Mouse (Mus musculus): Measurements from ENCODE around the gene Unc5cl. TPM values are rescaled to one million over a fixed set of nuclear protein-coding genes. Genes with fewer than 3 reads are reported as not detected.

The Unc5cl gene
- polyA plus RNA-seq, 1 experiment from 2014 or later: 0.23 TPM

DNA sequence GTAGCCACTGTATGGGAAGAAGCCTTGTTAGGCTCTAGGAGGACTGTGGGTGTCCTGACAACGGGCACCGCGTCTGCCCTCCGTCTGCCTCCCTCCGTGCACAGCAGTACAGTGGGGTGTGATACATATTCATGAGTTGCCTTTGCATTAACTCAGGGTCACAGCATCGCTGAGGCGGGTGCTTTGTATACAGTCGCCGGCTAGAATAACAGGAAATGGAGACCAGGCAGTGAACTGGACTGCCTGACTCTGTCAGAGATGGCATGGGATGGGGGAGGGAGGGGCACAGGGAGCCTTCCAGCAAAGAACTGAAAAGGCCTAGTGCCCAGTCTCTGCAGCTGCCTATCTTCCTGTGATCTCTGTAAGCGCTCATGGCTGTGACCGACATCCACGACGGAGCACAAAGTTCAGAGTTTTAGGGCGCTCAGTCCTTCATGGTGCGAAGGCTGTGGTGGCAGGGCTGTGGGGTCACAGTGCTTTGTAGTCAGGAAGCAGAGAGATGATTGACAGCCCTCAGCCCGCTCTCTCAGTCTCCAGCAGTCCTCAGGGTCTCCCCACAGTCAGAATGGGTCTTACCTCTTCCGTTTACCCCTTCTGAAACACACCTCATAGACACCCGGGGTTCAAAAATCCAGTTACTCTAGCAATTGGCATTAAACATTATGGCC is 58.0 kb downstream of the Unc5cl start:
- no peaks in the 10 kb centered on the region for H3K27me3 ChIP-seq (replicated peaks)
- H3K36me3 ChIP-seq: no peaks in the 10 kb centered on the region
- peaks cover 6% of the 10 kb centered on the region; the same call in 1 of the 2 replicates for H3K4me1 ChIP-seq
- WGBS: 41% methylated on average over 18 of the region's 18 CpGs
- no peak overlapping the region for H3K9ac ChIP-seq
- no peak overlapping the region for H3K4me3 ChIP-seq
- no peaks in the 10 kb centered on the region for H3K9me3 ChIP-seq
- H3K4me2 ChIP-seq: no peak overlapping the region
- H3K27ac ChIP-seq (replicated peaks): no peak overlapping the region
- no peak for ATAC-seq (ENCODE audit: extremely low read depth, insufficient number of reproducible peaks, low FRiP score, low TSS enrichment)

GRCm38 (mm10) chr17:48514613-48515012 is 59.9 kb downstream of the Unc5cl start:
- Histone ChIP-seq H3K36me3 (no peaks in the 10 kb centered on the region), H3K27ac (replicated peaks) (no peak overlapping the region), H3K9ac (no peak overlapping the region), H3K4me2 (no peak overlapping the region), H3K4me1 (peaks cover 6% of the 10 kb centered on the region; the same call in 1 of the 2 replicates), H3K4me3 (no peak overlapping the region), H3K27me3 (replicated peaks) (no peaks in the 10 kb centered on the region), H3K9me3 (no peaks in the 10 kb centered on the region)
- ATAC-seq (ENCODE audit: extremely low read depth, insufficient number of reproducible peaks, low FRiP score, low TSS enrichment): no peak
- 46% methylated on average over 4 of the region's 4 CpGs for WGBS

DNA sequence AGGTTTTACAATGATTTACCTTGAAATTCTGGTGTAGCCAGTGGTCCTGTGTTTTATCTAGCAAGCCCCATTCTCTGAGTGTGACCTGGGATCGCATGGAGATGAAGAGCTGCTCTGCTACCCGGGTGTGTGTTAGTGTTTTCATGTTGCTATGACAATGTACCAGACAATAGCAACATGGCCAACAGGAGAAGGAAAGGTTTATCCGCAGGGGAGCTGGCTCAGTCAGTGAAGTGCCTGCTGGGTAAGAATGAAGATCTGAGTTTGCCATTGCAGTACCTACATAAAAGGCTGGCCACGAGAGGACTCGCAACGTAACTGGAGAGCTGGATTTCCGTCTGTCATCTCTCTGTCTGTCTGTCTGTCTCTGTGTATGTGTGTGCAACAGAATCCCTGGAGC is 64.3 kb downstream of the Unc5cl start:
- Histone ChIP-seq H3K36me3 (no peaks in the 10 kb centered on the region), H3K4me3 (no peak overlapping the region), H3K4me2 (no peak overlapping the region), H3K4me1 (no peaks in the 10 kb centered on the region), H3K9ac (no peak overlapping the region), H3K27me3 (replicated peaks) (no peaks in the 10 kb centered on the region), H3K27ac (replicated peaks) (no peak overlapping the region), H3K9me3 (no peaks in the 10 kb centered on the region)
- WGBS: 66% methylated on average over 7 of the region's 7 CpGs
- no peak for ATAC-seq (ENCODE audit: extremely low read depth, insufficient number of reproducible peaks, low FRiP score, low TSS enrichment)

- no peak for ATAC-seq (ENCODE audit: extremely low read depth, insufficient number of reproducible peaks, low FRiP score, low TSS enrichment)
- Histone ChIP-seq H3K4me1 (no peaks in the 10 kb centered on the region), H3K27me3 (replicated peaks) (no peaks in the 10 kb centered on the region), H3K27ac (replicated peaks) (no peak overlapping the region), H3K4me3 (no peak overlapping the region), H3K4me2 (no peak overlapping the region), H3K9ac (no peak overlapping the region), H3K36me3 (no peaks in the 10 kb centered on the region), H3K9me3 (no peaks in the 10 kb centered on the region)
- 89% methylated on average over 3 of the region's 3 CpGs for WGBS
These were observed 65.7 kb downstream of the Unc5cl start for GRCm38 (mm10) chr17:48520352-48520751.

GRCm38 (mm10) chr17:48523056-48523455 is 68.4 kb downstream of the Unc5cl start:
- no peaks in the 10 kb centered on the region for H3K36me3 ChIP-seq
- 91% methylated on average over 2 of the region's 2 CpGs for WGBS

DNA sequence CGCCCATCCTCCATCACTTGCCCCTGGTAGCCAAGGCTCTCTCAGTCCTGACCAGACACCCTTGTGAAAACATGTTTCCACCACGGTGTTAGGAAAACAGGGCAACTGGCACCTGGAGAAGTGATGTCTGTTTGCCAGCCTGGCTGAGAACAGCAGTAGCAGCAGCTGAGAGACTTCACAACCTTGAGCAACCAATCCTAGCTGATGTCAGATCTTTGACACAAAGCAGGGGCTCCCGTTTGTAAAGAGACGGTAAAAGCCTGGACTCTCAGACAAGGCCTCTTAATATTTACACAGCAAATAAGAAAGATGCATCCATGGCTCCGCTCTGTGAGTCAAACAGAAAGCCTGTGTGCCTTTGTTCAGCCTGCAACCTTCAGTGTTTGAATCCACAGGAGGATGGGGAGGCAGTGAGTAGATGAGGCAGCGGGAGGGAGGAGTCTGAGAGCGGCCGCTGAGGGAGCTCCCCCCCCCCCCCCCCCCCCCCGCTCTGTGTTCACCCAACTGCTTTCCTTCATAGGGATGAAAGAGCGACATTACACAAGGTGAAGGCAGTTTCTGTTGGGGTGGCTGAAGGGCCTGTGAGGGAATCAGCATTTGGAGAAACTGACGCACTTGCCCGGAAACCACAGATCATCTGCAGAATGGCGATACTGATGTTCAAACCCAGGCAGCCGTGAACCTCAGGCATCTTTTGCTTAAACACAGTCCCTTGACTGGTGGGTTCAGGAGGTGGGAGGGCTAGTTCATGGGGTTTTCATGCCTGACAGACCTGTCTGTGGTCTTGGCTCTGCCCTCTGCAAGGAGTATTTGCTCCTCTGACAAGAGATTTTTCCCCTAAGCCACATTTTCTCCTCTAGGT is 79.4 kb downstream of the Unc5cl start:
- ATAC-seq (ENCODE audit: extremely low read depth, insufficient number of reproducible peaks, low FRiP score, low TSS enrichment): no peak
- Histone ChIP-seq H3K4me2 (no peak overlapping the region), H3K9me3 (no peaks in the 10 kb centered on the region), H3K27me3 (replicated peaks) (peaks cover 6% of the 10 kb centered on the region; the same call in 1 of the 2 replicates), H3K9ac (no peak overlapping the region), H3K27ac (replicated peaks) (no peak overlapping the region), H3K4me1 (no peaks in the 10 kb centered on the region), H3K4me3 (no peak overlapping the region), H3K36me3 (no peaks in the 10 kb centered on the region)
- 41% methylated on average over 13 of the region's 14 CpGs for WGBS

More at GRCm38 (mm10) chr17:48523056-48523455, 68.4 kb downstream of the Unc5cl start:
- Histone ChIP-seq H3K4me1 (no peaks in the 10 kb centered on the region), H3K9ac (no peak overlapping the region), H3K4me2 (no peak overlapping the region), H3K4me3 (no peak overlapping the region), H3K27ac (replicated peaks) (no peak overlapping the region), H3K27me3 (replicated peaks) (0 out of 2 replicates have a peak, but pooled peaks cover 2% of the 10 kb centered on the region), H3K9me3 (no peaks in the 10 kb centered on the region)
- ATAC-seq (ENCODE audit: extremely low read depth, insufficient number of reproducible peaks, low FRiP score, low TSS enrichment): no peak

DNA sequence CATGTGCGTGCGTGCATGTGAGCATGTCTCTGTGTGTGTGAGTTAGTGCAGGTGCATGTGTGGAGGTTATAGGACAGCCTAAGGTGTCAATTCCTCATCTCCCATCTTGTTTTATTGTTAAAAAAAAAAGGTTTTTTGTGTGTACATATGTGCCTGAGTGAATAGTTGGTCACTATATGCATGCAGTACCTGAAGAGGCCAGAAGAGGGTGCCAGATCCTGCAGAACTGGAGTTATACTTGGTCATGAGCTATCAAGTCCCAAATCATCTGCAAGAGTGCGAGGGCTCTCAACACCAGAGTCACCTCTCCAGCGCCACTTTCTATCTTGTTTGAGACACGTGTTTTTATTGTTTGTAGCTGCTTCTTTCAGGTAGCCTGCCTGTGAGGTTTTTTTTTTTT is 83.6 kb downstream of the Unc5cl start:
- H3K27ac ChIP-seq (replicated peaks): no peak overlapping the region
- H3K9ac ChIP-seq: no peak overlapping the region
- no peak overlapping the region for H3K4me2 ChIP-seq
- no peaks in the 10 kb centered on the region for H3K4me1 ChIP-seq
- H3K36me3 ChIP-seq: no peaks in the 10 kb centered on the region
- H3K4me3 ChIP-seq: no peak overlapping the region
- ATAC-seq (ENCODE audit: extremely low read depth, insufficient number of reproducible peaks, low FRiP score, low TSS enrichment): no peak
- no peaks in the 10 kb centered on the region for H3K9me3 ChIP-seq
- 78% methylated on average over 5 of the region's 5 CpGs for WGBS
- peaks cover 6% of the 10 kb centered on the region; the same call in 1 of the 2 replicates for H3K27me3 ChIP-seq (replicated peaks)

DNA sequence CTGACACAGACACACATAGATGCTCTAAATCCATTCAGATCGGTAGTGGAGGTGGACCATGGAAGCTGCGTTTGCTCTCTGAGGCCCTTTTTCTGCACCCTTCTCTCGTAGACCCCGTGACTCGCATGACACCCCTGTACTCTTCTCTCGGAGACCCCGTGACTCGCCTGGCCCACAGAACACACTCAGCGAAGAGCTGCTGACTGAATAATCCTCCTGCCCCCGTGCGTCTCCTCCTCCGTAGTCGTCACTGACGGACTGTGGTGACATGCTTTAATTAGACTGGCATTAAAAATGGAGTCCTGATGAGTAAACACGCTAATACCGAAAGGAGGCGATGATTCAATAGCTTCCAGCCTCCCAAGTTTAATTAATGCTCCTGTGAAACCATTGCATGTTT is 84.6 kb downstream of the Unc5cl start:
- H3K27me3 ChIP-seq (replicated peaks): peaks cover 6% of the 10 kb centered on the region; the same call in 1 of the 2 replicates
- H3K36me3 ChIP-seq: no peaks in the 10 kb centered on the region
- H3K4me2 ChIP-seq: no peak overlapping the region
- no peak overlapping the region for H3K27ac ChIP-seq (replicated peaks)
- no peaks in the 10 kb centered on the region for H3K4me1 ChIP-seq
- ATAC-seq (ENCODE audit: extremely low read depth, insufficient number of reproducible peaks, low FRiP score, low TSS enrichment): no peak
- H3K9ac ChIP-seq: no peak overlapping the region
- H3K4me3 ChIP-seq: no peak overlapping the region
- H3K9me3 ChIP-seq: no peaks in the 10 kb centered on the region
- WGBS: 85% methylated on average over 17 of the region's 17 CpGs

- 70% methylated on average over 11 of the region's 11 CpGs for WGBS
- Histone ChIP-seq H3K4me3 (no peak overlapping the region), H3K9me3 (no peaks in the 10 kb centered on the region), H3K4me1 (no peaks in the 10 kb centered on the region), H3K36me3 (no peaks in the 10 kb centered on the region), H3K4me2 (no peak overlapping the region), H3K9ac (no peak overlapping the region), H3K27ac (replicated peaks) (no peak overlapping the region), H3K27me3 (replicated peaks) (peaks cover 7% of the 10 kb centered on the region)
- no peak for ATAC-seq (ENCODE audit: extremely low read depth, insufficient number of reproducible peaks, low FRiP score, low TSS enrichment)
These were observed 88.0 kb downstream of the Unc5cl start for GRCm38 (mm10) chr17:48542733-48543132.

DNA sequence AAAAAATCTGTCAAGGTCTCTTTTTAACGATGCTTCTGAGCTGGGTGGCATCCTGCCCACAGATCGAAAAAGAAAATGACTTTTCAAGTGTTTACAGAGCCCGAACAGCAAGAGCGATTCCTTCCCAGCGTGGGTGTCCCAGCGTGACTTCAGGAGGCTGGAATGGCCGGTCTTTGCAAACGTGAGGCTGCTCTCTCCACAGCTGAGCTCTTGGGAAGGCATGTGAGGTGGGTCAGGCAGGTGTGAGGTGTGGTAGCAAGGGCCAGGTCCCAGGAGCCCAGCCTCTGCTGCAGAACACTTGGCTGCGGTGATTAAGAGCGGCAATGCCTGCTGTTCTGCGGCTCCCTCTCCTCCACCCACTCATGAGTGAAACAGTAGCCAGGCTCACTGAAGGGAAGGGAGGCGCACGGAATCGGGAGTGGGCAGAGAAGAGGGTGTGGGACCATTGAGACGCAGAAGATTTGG is 88.6 kb downstream of the Unc5cl start:
- no peaks in the 10 kb centered on the region for H3K9me3 ChIP-seq
- H3K4me2 ChIP-seq: no peak overlapping the region
- H3K9ac ChIP-seq: no peak overlapping the region
- H3K4me3 ChIP-seq: no peak overlapping the region
- H3K27me3 ChIP-seq (replicated peaks): peaks cover 7% of the 10 kb centered on the region
- no peak for ATAC-seq (ENCODE audit: extremely low read depth, insufficient number of reproducible peaks, low FRiP score, low TSS enrichment)
- WGBS: 58% methylated on average over 15 of the region's 15 CpGs
- no peaks in the 10 kb centered on the region for H3K36me3 ChIP-seq
- no peak overlapping the region for H3K27ac ChIP-seq (replicated peaks)
- H3K4me1 ChIP-seq: no peaks in the 10 kb centered on the region

- Histone ChIP-seq H3K4me3 (no peak overlapping the region), H3K27ac (replicated peaks) (no peak overlapping the region), H3K9me3 (0 out of 2 replicates have a peak, but pooled peaks cover 4% of the 10 kb centered on the region), H3K27me3 (replicated peaks) (peaks cover 7% of the 10 kb centered on the region), H3K4me1 (no peaks in the 10 kb centered on the region), H3K36me3 (no peaks in the 10 kb centered on the region), H3K9ac (no peak overlapping the region), H3K4me2 (no peak overlapping the region)
- no peak for ATAC-seq (ENCODE audit: extremely low read depth, insufficient number of reproducible peaks, low FRiP score, low TSS enrichment)
- 60% methylated on average over 9 of the region's 9 CpGs for WGBS
These were observed 90.0 kb downstream of the Unc5cl start for GRCm38 (mm10) chr17:48544722-48545121.
